Mouse (Mus musculus) intestine, embryonic 14.5 days (tissue): ENCODE measurements around the gene Tex38. TPM values are rescaled to one million over a fixed set of nuclear protein-coding genes. Genes with fewer than 3 reads are reported as not detected.

ENCODE experiments used
- ATAC-seq: fragments of 200-750 bp; cut with Nextera tagmentation; replicated peaks from 2 replicates; pipeline ENCODE4 v1.8.0; 2017; ENCODE audit warnings: low read depth, moderate number of reproducible peaks, moderate TSS enrichment, moderate library complexity; ENCODE audit not compliant: low FRiP score, low TSS enrichment
- DNase-seq: peaks from one replicate; pipeline ENCODE4 v3.0.0-alpha.2; 2018; ENCODE audit warnings: low spot score
- H3K27ac ChIP-seq: fragments of 300-500 bp; sonication (generic); 2 replicates; pipeline ENCODE4 v1.5.1; 2014; ENCODE audit warnings: low read depth, mild to moderate bottlenecking, control low read depth
- H3K27me3 ChIP-seq: fragments of 300-500 bp; sonication (generic); replicated peaks from 2 replicates; pipeline ENCODE4 v1.6.1; 2014; ENCODE audit warnings: low read length, control low read depth; ENCODE audit not compliant: control insufficient read depth, insufficient read depth
- H3K36me3 ChIP-seq: fragments of 300-500 bp; sonication (generic); 2 replicates; pipeline ENCODE4 v1.6.1; 2014; ENCODE audit warnings: low read length, control low read depth; ENCODE audit not compliant: control insufficient read depth, insufficient read depth
- H3K4me1 ChIP-seq: fragments of 300-500 bp; sonication (generic); replicated peaks from 2 replicates; pipeline ENCODE4 v1.6.1; 2014; ENCODE audit warnings: low read length, control low read depth, mixed read lengths; ENCODE audit not compliant: control insufficient read depth, insufficient read depth
- H3K4me2 ChIP-seq: fragments of 300-500 bp; sonication (generic); 2 replicates; pipeline ENCODE4 v1.6.1; 2014; ENCODE audit warnings: low read length
- H3K4me3 ChIP-seq: fragments of 300-500 bp; sonication (generic); 2 replicates; pipeline ENCODE4 v1.5.1; 2014; ENCODE audit warnings: low read depth, low read length, control low read depth, mixed read lengths
- H3K9ac ChIP-seq: fragments of 300-500 bp; sonication (generic); 2 replicates; pipeline ENCODE4 v1.6.1; 2014; ENCODE audit warnings: mild to moderate bottlenecking, low read length
- H3K9me3 ChIP-seq: fragments of 300-500 bp; sonication (generic); 2 replicates; pipeline ENCODE4 v1.6.1; 2016; ENCODE audit warnings: low read length, control low read depth; ENCODE audit not compliant: control insufficient read depth
- WGBS: fragments of 180-500 bp; shearing (Covaris S2); extraction: QIAGEN DNeasy Blood & Tissue Kit; methylation state at CpG from one replicate; pipeline ENCODE4 v1.1.7; 2014; 5-methylcytosine and 5-hydroxymethylcytosine counted together
- polyA plus RNA-seq: library from polyadenylated mRNA; unstranded; fragments of >200 nt; fragmentation: Nextera tagmentation; extraction: Ambion mirVana; gene quantifications from 2 replicates; pipeline ENCODE4 v1.2.1, GENCODE M21; 2014

Tex38 gene
- polyA plus RNA-seq, 1 experiment from 2014 or later = 0.39 TPM

GRCm38 (mm10) chr4:115821431-115821830 is 40.6 kb upstream of the Tex38 start:
- ATAC-seq (no peak), DNase-seq (no peak)
- H3K9me3 ChIP-seq = no peaks in the 10 kb centered on the region

DNA sequence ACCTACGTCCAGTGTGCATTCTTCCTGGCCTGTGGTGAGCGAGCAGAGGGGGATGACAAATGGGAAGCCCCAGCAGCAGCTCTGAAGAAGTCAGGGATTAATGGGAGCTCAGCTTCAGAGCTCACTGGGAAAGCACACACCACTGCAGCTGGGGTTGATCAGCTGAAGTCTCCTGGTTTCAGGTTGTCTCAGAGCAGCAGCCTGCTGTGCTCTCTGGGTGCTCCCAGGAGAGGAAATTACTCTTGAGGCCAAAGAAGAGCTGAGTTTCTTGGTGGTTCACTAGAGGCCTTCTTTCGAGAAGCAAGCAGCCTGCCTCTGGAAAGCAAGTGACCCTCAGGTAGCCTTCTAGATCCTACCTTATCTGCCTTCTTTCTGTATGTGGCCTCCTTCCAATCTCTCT is 40.1 kb upstream of the Tex38 start:
- no peak for ATAC-seq
- Histone ChIP-seq H3K36me3 (0 out of 2 replicates have a peak, but pooled peaks cover 3% of the 10 kb centered on the region), H3K4me2 (no peak overlapping the region), H3K4me3 (no peak overlapping the region), H3K27ac (no peak overlapping the region), H3K4me1 (no peaks in the 10 kb centered on the region), H3K27me3 (no peaks in the 10 kb centered on the region), H3K9ac (no peak overlapping the region), H3K9me3 (no peaks in the 10 kb centered on the region)
- DNase-seq = no peak
- 54% methylated on average over 3 of the region's 3 CpGs for WGBS

More at GRCm38 (mm10) chr4:115821431-115821830, 40.6 kb upstream of the Tex38 start:
- Histone ChIP-seq H3K4me1 (no peaks in the 10 kb centered on the region), H3K4me2 (no peak overlapping the region), H3K4me3 (no peak overlapping the region), H3K36me3 (0 out of 2 replicates have a peak, but pooled peaks cover 2% of the 10 kb centered on the region), H3K9ac (no peak overlapping the region), H3K27me3 (no peaks in the 10 kb centered on the region), H3K27ac (no peak overlapping the region)

DNA sequence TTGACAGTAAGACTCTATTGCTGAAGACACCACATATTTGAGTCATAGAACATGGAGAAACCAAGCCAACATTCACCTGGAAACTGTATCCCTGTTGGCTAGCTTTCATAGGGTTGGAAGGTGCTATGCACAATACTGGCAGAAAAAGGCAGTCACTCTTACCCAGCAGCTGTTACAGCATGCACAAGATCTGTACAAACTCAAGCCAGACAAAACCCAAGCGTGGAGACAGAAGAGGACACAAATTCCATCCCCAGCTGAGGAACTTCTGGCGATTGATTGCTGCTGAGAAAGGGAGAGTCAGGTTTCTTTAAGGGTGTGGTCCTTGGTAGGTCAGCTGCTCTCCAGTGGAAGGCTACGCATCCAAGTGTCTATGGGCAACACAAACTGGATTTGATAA is 39.4 kb upstream of the Tex38 start:
- Histone ChIP-seq H3K27me3 (no peaks in the 10 kb centered on the region), H3K36me3 (0 out of 2 replicates have a peak, but pooled peaks cover 5% of the 10 kb centered on the region), H3K4me1 (no peaks in the 10 kb centered on the region), H3K9ac (no peak overlapping the region), H3K27ac (no peak overlapping the region), H3K4me3 (no peak overlapping the region), H3K9me3 (no peaks in the 10 kb centered on the region), H3K4me2 (no peak overlapping the region)
- no peak for ATAC-seq
- DNase-seq = no peak
- 51% methylated on average over 3 of the region's 3 CpGs for WGBS

- no peak for DNase-seq
- H3K9me3 ChIP-seq = no peaks in the 10 kb centered on the region
- peaks cover 31% of the 10 kb centered on the region for H3K36me3 ChIP-seq
- H3K9ac ChIP-seq = no peak overlapping the region
- 90% methylated on average over 5 of the region's 5 CpGs for WGBS
- no peaks in the 10 kb centered on the region for H3K27me3 ChIP-seq
- no peak overlapping the region for H3K4me2 ChIP-seq
- no peak overlapping the region for H3K4me3 ChIP-seq
- ATAC-seq = no peak
- H3K4me1 ChIP-seq = no peaks in the 10 kb centered on the region
- no peak overlapping the region for H3K27ac ChIP-seq
Measured at GRCm38 (mm10) chr4:115815606-115816005, 34.8 kb upstream of the Tex38 start.

- no peak overlapping the region for H3K27ac ChIP-seq
- H3K36me3 ChIP-seq = peaks cover 31% of the 10 kb centered on the region
- DNase-seq (no peak), ATAC-seq (no peak)
- no peak overlapping the region for H3K4me3 ChIP-seq
- 85% methylated on average over 4 of the region's 4 CpGs for WGBS
- H3K4me1 ChIP-seq = no peaks in the 10 kb centered on the region
- H3K9me3 ChIP-seq = no peaks in the 10 kb centered on the region
- no peak overlapping the region for H3K4me2 ChIP-seq
- H3K27me3 ChIP-seq = no peaks in the 10 kb centered on the region
- H3K9ac ChIP-seq = no peak overlapping the region
Measured at GRCm38 (mm10) chr4:115812326-115812725, 31.5 kb upstream of the Tex38 start.

DNA sequence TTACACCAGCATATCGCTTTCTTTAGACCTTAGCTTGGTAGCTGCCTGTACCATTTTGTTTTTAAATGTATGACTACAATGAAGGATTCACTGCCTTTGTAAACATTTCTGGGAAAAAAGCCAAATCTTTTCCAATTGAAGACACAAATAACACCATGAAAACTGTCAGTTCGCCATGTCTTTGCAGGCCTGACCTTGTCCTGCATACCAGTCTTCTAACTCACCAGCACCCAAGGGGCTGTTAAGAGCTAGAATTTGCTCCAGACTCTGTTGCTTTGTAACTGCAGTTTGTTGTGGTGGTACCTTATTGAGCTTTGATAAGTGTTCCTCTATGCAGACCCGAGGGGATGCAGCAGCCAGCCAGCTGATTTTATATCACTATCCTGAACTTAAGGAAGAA is 19.2 kb upstream of the Tex38 start:
- Histone ChIP-seq H3K9ac (no peak overlapping the region), H3K9me3 (no peaks in the 10 kb centered on the region), H3K4me2 (no peak overlapping the region), H3K4me3 (no peak overlapping the region), H3K27ac (no peak overlapping the region), H3K4me1 (0 out of 2 replicates have a peak, but pooled peaks cover under 1% of the 10 kb centered on the region), H3K27me3 (no peaks in the 10 kb centered on the region), H3K36me3 (peaks cover 73% of the 10 kb centered on the region)
- no peak for ATAC-seq
- DNase-seq = no peak
- WGBS = 77% methylated on average over 3 of the region's 3 CpGs

GRCm38 (mm10) chr4:115795360-115795759 is 14.5 kb upstream of the Tex38 start:
- 0 out of 2 replicates have a peak, but pooled peaks cover 3% of the 10 kb centered on the region for H3K4me1 ChIP-seq
- peak; percentile 81 for ATAC-seq
- 32% methylated on average over 3 of the region's 3 CpGs for WGBS

DNA sequence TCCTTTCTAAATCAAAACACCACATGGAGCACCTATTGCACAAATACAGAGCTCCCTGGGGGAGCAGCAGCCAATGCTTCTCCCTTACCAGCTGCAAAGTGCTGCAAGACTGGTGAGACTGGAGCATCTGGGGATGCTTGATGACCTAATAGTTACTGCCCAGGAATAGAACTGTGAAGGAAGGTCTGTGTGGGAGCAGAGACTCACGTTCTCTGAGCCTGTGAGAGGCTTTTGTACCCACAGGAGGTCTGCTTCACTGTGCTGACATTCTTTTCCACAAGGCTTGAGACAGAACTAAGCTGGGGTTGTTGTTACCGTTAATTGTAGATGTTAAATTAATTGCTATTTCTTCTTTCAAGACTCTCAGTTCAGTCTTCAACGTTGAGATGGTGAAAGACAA is 10.0 kb upstream of the Tex38 start:
- no peak overlapping the region for H3K9ac ChIP-seq
- DNase-seq (no peak), ATAC-seq (no peak)
- no peak overlapping the region for H3K27ac ChIP-seq
- H3K4me3 ChIP-seq = no peak overlapping the region
- peaks cover 49% of the 10 kb centered on the region for H3K36me3 ChIP-seq
- no peak overlapping the region for H3K4me2 ChIP-seq
- 77% methylated on average over 3 of the region's 3 CpGs for WGBS
- no peaks in the 10 kb centered on the region for H3K27me3 ChIP-seq
- H3K9me3 ChIP-seq = no peaks in the 10 kb centered on the region
- peaks cover 4% of the 10 kb centered on the region; the same call in 1 of the 2 replicates for H3K4me1 ChIP-seq

More at GRCm38 (mm10) chr4:115795360-115795759, 14.5 kb upstream of the Tex38 start:
- DNase-seq = no peak
- H3K36me3 ChIP-seq = peaks cover 76% of the 10 kb centered on the region
- H3K27me3 ChIP-seq = no peaks in the 10 kb centered on the region
- no peaks in the 10 kb centered on the region for H3K9me3 ChIP-seq
- H3K4me2 ChIP-seq = no peak overlapping the region
- no peak overlapping the region for H3K4me3 ChIP-seq
- no peak overlapping the region for H3K9ac ChIP-seq
- peak overlapping the region; percentile 52 for H3K27ac ChIP-seq

GRCm38 (mm10) chr4:115785511-115786034 is 4.8 kb upstream of the Tex38 start:
- ATAC-seq = peak; percentile 20; the same call in 1 of the 2 replicates
- peak overlapping the region; percentile 69 for H3K4me3 ChIP-seq
- H3K36me3 ChIP-seq = peaks cover 19% of the 10 kb centered on the region
- H3K27ac ChIP-seq = peak overlapping the region; percentile 64; the same call in 1 of the 2 replicates
- peak overlapping the region; percentile 81 for H3K9ac ChIP-seq
- H3K4me2 ChIP-seq = peak overlapping the region; percentile 82
- H3K27me3 ChIP-seq = no peaks in the 10 kb centered on the region
- 44% methylated on average over 7 of the region's 7 CpGs for WGBS
- H3K9me3 ChIP-seq = no peaks in the 10 kb centered on the region
- H3K4me1 ChIP-seq = peaks cover 6% of the 10 kb centered on the region; the same call in 1 of the 2 replicates
- DNase-seq = no peak
